Mouse (Mus musculus) bone marrow, adult 2 months (tissue): ENCODE data around the gene Mob3a. TPM values are rescaled to one million over a fixed set of nuclear protein-coding genes. Genes with fewer than 3 reads are reported as not detected.
A peak's percentile ranks its signal among the peaks of the same experiment; 100 is the strongest.

Experiments
- H3K27ac ChIP-seq: fragments of 200-500 bp; 2 replicates; pipeline ENCODE4 v1.5.1; 2012; ENCODE audit warnings: low read depth, mild to moderate bottlenecking, control low read depth, inconsistent platforms, low read length; ENCODE audit not compliant: control insufficient read depth, poor library complexity, insufficient read depth
- H3K4me1 ChIP-seq: fragments of 200-500 bp; 2 replicates; pipeline ENCODE4 v1.6.1; 2011; ENCODE audit warnings: low read length; ENCODE audit not compliant: control insufficient read depth, insufficient read depth
- H3K4me3 ChIP-seq: fragments of 200-500 bp; replicated peaks from 2 replicates; pipeline ENCODE3; 2011; ENCODE audit warnings: mild to moderate bottlenecking, low read depth, low read length, control low read depth; ENCODE audit not compliant: control insufficient read depth
- CTCF ChIP-seq: fragments of 200-500 bp; IDR thresholded peaks from 2 replicates; pipeline ENCODE4 v1.5.1; 2011; ENCODE audit warnings: low read length, control low read depth; ENCODE audit not compliant: control insufficient read depth, insufficient read depth
- POLR2A ChIP-seq: fragments of 200-500 bp; IDR thresholded peaks from 2 replicates; pipeline ENCODE4 v1.6.1; 2011; ENCODE audit warnings: low read depth, mild to moderate bottlenecking, control low read depth, low read length, borderline replicate concordance; ENCODE audit not compliant: control insufficient read depth
- WGBS: fragments of 180-500 bp; shearing (Covaris S2); methylation state at CpG from one replicate; pipeline ENCODE4 v1.1.7; 2018; 5-methylcytosine and 5-hydroxymethylcytosine counted together
- polyA plus RNA-seq: library from polyadenylated mRNA; stranded (reverse); fragments of >200 nt; gene quantifications from 2 replicates; pipeline ENCODE4 v1.2.4, GENCODE M21; 2011; ENCODE audit warnings: low replicate concordance; ENCODE audit not compliant: missing spikeins, insufficient read depth, insufficient read length

The Mob3a gene
- polyA plus RNA-seq, 1 experiment: 45.8 TPM

DNA sequence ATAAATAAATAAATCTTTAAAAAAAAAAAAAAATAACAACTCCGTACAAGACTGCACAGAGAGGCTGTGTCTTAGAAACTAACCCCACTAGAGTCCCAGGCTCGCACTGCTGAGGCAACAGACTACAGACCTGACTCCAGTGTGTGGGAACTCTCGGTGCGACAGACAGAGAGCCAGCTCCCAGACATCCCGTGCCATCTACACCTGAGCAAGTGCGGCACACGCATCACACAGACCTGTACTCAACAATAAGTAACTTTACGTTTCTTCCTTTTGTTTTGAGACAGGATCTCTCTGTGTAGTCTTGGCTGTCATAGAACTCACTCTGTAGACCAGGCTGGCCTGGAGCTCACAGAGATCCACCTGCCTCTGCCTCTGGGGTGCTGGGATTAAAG, 4.4 kb downstream of the Mob3a start:
- peaks cover 32% of the 10 kb centered on the region for H3K4me1 ChIP-seq
- WGBS: 65% methylated on average over 8 of the region's 8 CpGs
- TF ChIP-seq CTCF (no peak), POLR2A (no peak)
- peak overlapping the region; percentile 31; the same call in 1 of the 2 replicates for H3K27ac ChIP-seq
- H3K4me3 ChIP-seq: no peak overlapping the region

DNA sequence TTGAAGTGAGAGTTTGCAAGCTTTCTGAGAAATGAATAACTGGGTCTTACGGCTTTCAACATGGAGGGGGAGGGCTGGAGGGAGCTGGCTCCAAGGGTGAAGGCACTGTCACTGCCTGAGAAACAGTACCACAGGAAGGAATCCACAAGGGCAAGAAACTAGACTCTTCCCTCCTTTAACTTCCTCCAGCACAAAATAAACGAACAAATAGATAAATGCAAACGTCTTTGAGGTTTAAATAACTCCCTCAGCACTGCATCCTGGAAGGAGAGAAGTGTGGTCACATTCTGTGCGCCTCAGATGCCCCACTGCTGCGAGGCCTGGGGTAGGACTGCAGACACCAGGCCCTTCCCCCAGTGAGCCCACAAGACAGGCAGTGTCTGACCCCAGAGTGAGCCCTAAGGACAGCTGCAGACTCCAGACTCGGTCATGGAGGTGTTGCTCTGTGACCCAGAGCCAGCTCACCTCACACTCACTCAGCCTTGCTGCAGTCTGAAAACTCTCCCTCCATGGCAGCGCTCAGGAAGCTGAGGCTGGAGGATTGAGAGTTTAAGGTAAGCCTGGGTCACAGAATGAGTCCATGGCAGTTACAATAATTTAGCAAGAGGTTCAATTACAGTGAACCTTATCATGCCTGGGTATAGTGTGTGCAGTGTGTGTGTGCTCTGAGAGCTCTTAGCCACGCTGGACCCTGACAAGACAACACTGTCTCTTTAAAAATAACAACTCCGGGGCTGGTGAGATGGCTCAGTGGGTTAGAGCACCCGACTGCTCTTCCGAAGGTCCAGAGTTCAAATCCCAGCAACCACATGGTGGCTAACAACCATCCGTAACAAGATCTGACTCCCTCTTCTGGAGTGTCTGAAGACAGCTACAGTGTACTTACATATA, 5.0 kb downstream of the Mob3a start:
- peak overlapping the region; percentile 93 for H3K27ac ChIP-seq
- TF ChIP-seq CTCF (no peak), POLR2A (0 out of 2 replicates have a peak, but pooled peaks have one; percentile 37)
- H3K4me3 ChIP-seq: peak overlapping the region; percentile 0
- 25% methylated on average over 12 of the region's 12 CpGs for WGBS
- H3K4me1 ChIP-seq: peaks cover 35% of the 10 kb centered on the region

DNA sequence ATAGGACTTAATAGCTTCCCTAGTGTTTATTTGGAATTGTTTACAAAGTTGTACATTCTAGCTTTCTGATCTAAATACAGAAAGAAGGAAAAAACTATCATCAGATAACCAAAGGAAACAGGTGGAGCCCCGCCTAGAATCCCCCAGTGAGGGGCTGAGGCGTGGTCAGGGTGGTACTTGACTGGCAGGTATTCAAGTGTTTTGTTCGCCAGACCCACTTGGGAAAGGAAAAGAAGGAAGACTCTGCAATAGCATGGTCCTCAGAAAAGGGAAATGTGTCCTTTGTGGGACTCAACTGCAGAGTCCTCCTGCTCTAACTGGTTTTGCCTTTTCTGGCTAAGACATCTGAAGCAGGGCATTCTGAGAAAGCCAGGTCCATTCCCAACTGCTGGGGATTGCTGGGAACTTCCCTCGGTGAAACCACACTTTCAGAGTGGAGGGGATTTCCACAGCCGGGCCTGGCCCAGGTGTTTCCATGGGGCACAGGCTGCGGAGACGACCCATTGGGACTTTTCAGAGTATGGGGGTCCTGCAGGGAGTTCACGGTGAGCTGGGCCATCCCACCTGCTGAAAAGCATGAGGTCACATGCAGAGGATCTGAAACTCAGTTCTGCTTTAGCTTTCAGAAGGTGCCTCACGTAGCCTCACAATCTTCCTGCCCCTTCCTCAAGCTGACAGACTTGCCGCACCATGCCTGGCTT, 5.8 kb downstream of the Mob3a start:
- WGBS: 11% methylated on average over 10 of the region's 10 CpGs
- peak overlapping the region; percentile 93 for H3K27ac ChIP-seq
- H3K4me3 ChIP-seq: peak overlapping the region; percentile 0
- TF ChIP-seq CTCF (no peak), POLR2A (no peak)
- peaks cover 42% of the 10 kb centered on the region for H3K4me1 ChIP-seq

DNA sequence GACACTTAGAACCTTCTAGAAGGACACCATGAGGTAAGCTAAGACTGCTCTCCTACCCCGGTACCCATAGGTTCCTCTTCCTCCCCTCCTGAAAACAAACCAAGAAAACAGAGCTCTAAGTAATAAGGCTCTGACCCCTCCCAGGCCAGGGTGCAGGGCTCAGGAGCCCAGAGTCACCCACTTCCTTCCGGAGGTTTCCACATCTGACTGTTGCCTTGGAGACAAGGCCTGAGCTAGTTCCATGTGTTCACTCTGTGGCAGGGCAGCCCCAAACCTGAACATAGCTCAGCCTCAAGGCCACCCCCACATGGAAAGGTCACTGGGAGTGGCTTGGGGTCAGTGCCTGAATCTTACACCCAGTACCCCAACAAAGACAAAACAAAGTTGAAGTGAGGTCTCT, 6.6 kb downstream of the Mob3a start:
- 0% methylated on average over 2 of the region's 2 CpGs for WGBS
- peak overlapping the region; percentile 13 for H3K4me3 ChIP-seq
- H3K27ac ChIP-seq: peak overlapping the region; percentile 93
- TF ChIP-seq CTCF: no peak
- no peak for TF ChIP-seq POLR2A
- peaks cover 44% of the 10 kb centered on the region for H3K4me1 ChIP-seq

DNA sequence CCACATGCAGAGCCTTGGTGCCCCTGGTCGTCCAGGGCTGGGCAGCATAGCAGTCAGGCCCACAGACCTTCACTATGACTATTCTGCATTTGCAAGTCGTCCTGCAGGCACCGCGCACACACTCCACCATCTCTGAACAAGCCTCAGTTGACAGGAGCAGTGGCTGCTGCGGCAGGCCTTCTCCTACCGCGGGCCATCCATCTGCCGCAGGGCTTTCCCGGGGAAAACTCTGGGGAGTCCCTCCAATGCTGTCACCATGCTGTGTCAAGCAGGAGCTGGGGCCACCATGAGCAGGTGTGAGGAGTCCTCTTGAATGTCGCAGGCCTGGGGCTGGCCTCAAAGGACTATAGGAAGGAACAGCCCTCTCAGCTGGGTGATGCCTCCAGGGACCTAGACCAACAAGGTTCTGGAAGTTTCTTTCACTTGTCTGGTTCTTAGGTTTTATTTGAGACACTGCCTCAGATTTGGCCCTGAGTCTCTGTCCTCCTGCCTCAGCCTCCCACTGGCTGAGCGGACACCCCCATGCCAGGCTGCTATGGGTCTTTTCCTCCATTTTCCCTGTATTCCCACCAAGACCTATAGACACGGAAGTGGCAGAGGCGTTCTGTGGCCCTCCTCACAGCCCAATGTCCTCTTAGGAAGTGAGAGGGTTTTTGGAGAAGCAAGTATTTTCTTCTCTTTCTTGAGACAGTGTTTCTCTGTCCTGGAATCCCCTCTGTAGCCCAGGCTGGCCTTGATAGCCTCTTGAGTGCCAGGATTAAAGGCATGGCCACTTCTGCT, 7.4 kb downstream of the Mob3a start:
- Histone ChIP-seq H3K4me1 (peaks cover 41% of the 10 kb centered on the region), H3K27ac (peak overlapping the region; percentile 93), H3K4me3 (no peak overlapping the region)
- 70% methylated on average over 13 of the region's 13 CpGs for WGBS
- TF ChIP-seq CTCF (no peak), POLR2A (0 out of 2 replicates have a peak, but pooled peaks have one; percentile 36)

DNA sequence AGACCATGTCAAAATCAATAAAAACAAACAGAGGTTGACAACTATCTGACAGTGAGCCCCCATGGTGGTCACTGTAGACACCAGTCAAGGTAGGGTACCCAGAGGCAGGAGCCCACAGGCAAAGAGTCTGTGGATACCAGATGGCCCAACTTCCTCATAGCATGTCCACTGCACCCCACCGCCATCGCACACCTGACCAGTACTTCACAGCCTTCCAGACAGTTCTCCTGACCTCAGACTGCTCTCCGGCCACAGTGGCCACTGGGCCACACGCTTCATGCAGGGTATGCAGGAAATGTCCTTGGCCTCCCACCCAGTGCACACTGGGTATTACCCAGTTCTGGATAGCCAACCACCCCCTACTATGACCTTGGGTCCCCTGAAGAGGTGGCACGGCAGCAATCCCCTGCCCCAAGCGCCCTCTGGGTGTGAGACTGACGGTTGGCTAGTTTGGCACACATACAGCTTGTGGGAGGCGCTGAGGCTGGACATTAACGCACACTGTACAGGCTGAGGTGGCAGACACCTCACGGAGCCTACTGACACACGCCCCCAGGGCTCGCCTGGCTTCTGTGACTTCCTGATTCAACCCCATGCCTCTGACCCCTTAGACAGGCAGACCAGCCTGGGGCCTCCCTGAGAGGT, 8.3 kb downstream of the Mob3a start:
- peak overlapping the region; percentile 93 for H3K27ac ChIP-seq
- WGBS: 38% methylated on average over 12 of the region's 12 CpGs
- TF ChIP-seq CTCF: no peak

GRCm38 (mm10) chr10:80692249-80693165, 9.3 kb downstream of the Mob3a start:
- H3K4me3 ChIP-seq: peak overlapping the region; percentile 46
- 18% methylated on average over 14 of the region's 14 CpGs for WGBS
- peaks cover 30% of the 10 kb centered on the region for H3K4me1 ChIP-seq
- peak overlapping the region; percentile 93 for H3K27ac ChIP-seq
- TF ChIP-seq CTCF: peak; percentile 6; the same call in 1 of the 2 replicates
- no peak for TF ChIP-seq POLR2A

More for the DNA sequence above, 8.3 kb downstream of the Mob3a start:
- peak overlapping the region; percentile 8 for H3K4me3 ChIP-seq
- peaks cover 39% of the 10 kb centered on the region for H3K4me1 ChIP-seq
